Mouse (Mus musculus): ENCODE measurements at regions not wholly inside any gene's neighbourhood (a gene's known extent, or its start where the extent isn't known, plus 50 kb on each side); places are given as distances from the start of the nearest gene placed in this dataset.

DNA sequence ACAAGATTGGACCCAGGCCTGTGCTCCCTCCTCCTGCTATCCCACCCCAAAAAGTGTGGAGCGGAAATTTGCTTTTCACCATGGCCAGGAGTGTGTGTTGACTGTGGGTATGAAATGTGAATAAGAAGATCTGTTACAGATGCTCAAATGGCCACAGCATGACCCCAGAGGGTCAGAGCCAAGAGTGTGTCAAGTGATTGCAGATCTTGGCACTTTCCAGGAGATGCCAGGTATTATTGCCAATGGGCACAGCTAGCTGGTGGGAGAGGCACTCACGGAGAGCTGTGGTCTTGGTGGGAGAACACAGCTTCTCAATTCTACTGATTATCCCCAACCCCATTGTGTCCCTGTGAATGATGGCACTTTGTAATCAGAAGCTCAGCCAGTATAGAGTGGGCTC is 62.7 kb downstream of the Smim20 start:
- TF ChIP-seq CEBPB (IDR thresholded peaks at IDR 0.05; ENCODE audit: low read depth): no peak
- TF ChIP-seq MAX (IDR thresholded peaks at IDR 0.05): no peak
- no peak for TF ChIP-seq USF1 (IDR thresholded peaks at IDR 0.05; ENCODE audit: low read depth)
- no peak for TF ChIP-seq FOSL1 (IDR thresholded peaks at IDR 0.05; ENCODE audit: insufficient read depth, low read length, poor library complexity, severe bottlenecking)
- no peak for TF ChIP-seq MYOG (IDR thresholded peaks at IDR 0.05; ENCODE audit: control insufficient read depth, extremely low read depth, insufficient read length)
- no peak for TF ChIP-seq MYOD1 (IDR thresholded peaks at IDR 0.05; ENCODE audit: control insufficient read depth, insufficient read length, low read depth)
- TF ChIP-seq CTCF (IDR thresholded peaks at IDR 0.05; ENCODE audit: control insufficient read depth, insufficient read depth, insufficient read length): no peak
- H3K36me3 ChIP-seq (ENCODE audit: control insufficient read depth, insufficient read depth): no peaks in the 10 kb centered on the region

DNA sequence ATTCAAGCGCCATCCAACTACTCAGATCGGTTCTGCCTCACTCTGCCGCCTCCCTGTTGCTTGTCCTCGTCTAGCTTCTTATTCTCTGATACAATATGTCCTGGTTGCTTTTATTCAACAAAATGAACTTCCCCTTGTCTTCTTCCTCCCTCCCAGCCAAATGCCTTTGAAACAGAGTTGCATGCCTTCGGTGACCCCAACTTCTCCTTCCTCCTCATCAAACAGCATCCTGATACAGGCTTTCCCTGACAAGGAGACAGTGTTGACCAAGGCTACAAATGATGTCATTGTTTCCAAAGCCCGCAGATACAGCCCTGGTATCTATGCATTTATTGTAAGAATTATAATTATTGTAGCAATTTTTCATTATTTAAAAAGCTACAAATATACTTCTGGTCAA is 69.8 kb downstream of the Smim20 start:
- no peak overlapping the region for H3K4me3 ChIP-seq (ENCODE audit: insufficient read depth, poor library complexity, severe bottlenecking)
- TF ChIP-seq CEBPB (IDR thresholded peaks at IDR 0.05; ENCODE audit: low read depth): no peak
- no peak for TF ChIP-seq MYOD1 (IDR thresholded peaks at IDR 0.05; ENCODE audit: control insufficient read depth, insufficient read length, low read depth)
- no peak for TF ChIP-seq FOSL1 (IDR thresholded peaks at IDR 0.05; ENCODE audit: insufficient read depth, low read length, poor library complexity, severe bottlenecking)
- no peak for TF ChIP-seq MAX (IDR thresholded peaks at IDR 0.05)
- TF ChIP-seq USF1 (IDR thresholded peaks at IDR 0.05; ENCODE audit: low read depth): no peak
- no peak for TF ChIP-seq CTCF (IDR thresholded peaks at IDR 0.05; ENCODE audit: control insufficient read depth, insufficient read depth, insufficient read length)
- no peak for TF ChIP-seq MYOG (IDR thresholded peaks at IDR 0.05; ENCODE audit: control insufficient read depth, extremely low read depth, insufficient read length)

More for the DNA sequence above, 62.7 kb downstream of the Smim20 start:
- no peaks in the 10 kb centered on the region for H3K79me2 ChIP-seq (ENCODE audit: control insufficient read depth, insufficient read depth)
- peaks cover 27% of the 10 kb centered on the region for H3K27me3 ChIP-seq (ENCODE audit: control insufficient read depth, insufficient read depth, insufficient read length)
- H3K79me3 ChIP-seq (ENCODE audit: low read depth): no peaks in the 10 kb centered on the region
- H3ac ChIP-seq (ENCODE audit: control insufficient read depth, insufficient read length, low read depth): no peak overlapping the region
- H3K4me3 ChIP-seq (ENCODE audit: insufficient read depth, poor library complexity, severe bottlenecking): no peak overlapping the region

DNA sequence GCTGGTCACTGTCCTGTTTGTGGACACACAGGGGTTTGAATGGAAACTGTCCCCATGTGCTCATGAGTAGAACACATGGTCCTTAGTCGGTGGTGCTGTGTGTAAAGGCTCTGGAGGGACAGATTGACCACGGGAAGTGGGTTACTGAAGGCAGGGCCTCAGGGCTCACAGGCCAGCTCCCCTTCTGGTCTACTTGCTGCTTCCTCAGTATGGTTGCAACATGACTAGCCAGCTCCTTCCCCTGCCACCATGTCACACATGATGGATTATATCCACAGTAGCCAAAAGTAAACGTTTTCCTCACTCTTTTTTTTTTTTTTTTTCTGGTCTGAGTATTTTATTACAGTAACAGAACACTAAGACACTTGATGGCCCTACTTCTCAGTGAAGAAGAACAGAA is 70.9 kb downstream of the Smim20 start:
- no peaks in the 10 kb centered on the region for H3K79me2 ChIP-seq (ENCODE audit: control insufficient read depth, insufficient read depth)
- H3K79me3 ChIP-seq (ENCODE audit: low read depth): no peaks in the 10 kb centered on the region
- H3K27me3 ChIP-seq (ENCODE audit: control insufficient read depth, insufficient read depth, insufficient read length): peaks cover 8% of the 10 kb centered on the region
- TF ChIP-seq CTCF (IDR thresholded peaks at IDR 0.05; ENCODE audit: control insufficient read depth, insufficient read depth, insufficient read length): no peak
- TF ChIP-seq FOSL1 (IDR thresholded peaks at IDR 0.05; ENCODE audit: insufficient read depth, low read length, poor library complexity, severe bottlenecking): no peak
- no peak for TF ChIP-seq MAX (IDR thresholded peaks at IDR 0.05)
- TF ChIP-seq USF1 (IDR thresholded peaks at IDR 0.05; ENCODE audit: low read depth): no peak
- no peak for TF ChIP-seq MYOG (IDR thresholded peaks at IDR 0.05; ENCODE audit: control insufficient read depth, extremely low read depth, insufficient read length)
- no peak for TF ChIP-seq MYOD1 (IDR thresholded peaks at IDR 0.05; ENCODE audit: control insufficient read depth, insufficient read length, low read depth)
- TF ChIP-seq CEBPB (IDR thresholded peaks at IDR 0.05; ENCODE audit: low read depth): no peak
- no peak overlapping the region for H3ac ChIP-seq (ENCODE audit: control insufficient read depth, insufficient read length, low read depth)
- H3K36me3 ChIP-seq (ENCODE audit: control insufficient read depth, insufficient read depth): no peaks in the 10 kb centered on the region
- no peak overlapping the region for H3K4me3 ChIP-seq (ENCODE audit: insufficient read depth, poor library complexity, severe bottlenecking)

More for the DNA sequence above, 69.8 kb downstream of the Smim20 start:
- Histone ChIP-seq H3K79me2 (ENCODE audit: control insufficient read depth, insufficient read depth) (no peaks in the 10 kb centered on the region), H3K36me3 (ENCODE audit: control insufficient read depth, insufficient read depth) (no peaks in the 10 kb centered on the region), H3ac (ENCODE audit: control insufficient read depth, insufficient read length, low read depth) (no peak overlapping the region), H3K27me3 (ENCODE audit: control insufficient read depth, insufficient read depth, insufficient read length) (peaks cover 15% of the 10 kb centered on the region), H3K79me3 (ENCODE audit: low read depth) (no peaks in the 10 kb centered on the region)

DNA sequence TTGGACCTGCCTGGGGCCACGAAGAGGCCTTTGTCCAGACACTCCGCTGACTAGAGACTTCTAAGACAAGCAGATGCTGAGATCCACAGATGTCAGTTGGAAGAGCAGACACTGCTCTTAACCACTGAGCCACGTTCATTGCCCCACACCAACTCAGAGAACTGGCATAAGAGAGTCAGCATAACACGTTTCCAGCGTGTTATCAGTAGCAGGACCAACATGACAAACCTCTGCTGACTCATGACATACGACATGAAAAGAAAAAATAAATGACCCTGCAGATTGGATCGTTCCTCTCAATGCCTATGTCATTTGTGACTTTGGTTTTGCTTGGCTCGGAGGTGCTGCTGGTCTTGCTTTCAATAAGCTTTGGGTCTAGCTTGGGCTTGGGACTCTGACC is 78.3 kb downstream of the Smim20 start:
- no peaks in the 10 kb centered on the region for H3K27me3 ChIP-seq (ENCODE audit: control insufficient read depth, insufficient read depth, insufficient read length)
- H3K79me2 ChIP-seq (ENCODE audit: control insufficient read depth, insufficient read depth): no peaks in the 10 kb centered on the region
- no peaks in the 10 kb centered on the region for H3K36me3 ChIP-seq (ENCODE audit: control insufficient read depth, insufficient read depth)
- no peak overlapping the region for H3ac ChIP-seq (ENCODE audit: control insufficient read depth, insufficient read length, low read depth)
- TF ChIP-seq FOSL1 (IDR thresholded peaks at IDR 0.05; ENCODE audit: insufficient read depth, low read length, poor library complexity, severe bottlenecking) (no peak), CTCF (IDR thresholded peaks at IDR 0.05; ENCODE audit: control insufficient read depth, insufficient read depth, insufficient read length) (no peak)
- H3K79me3 ChIP-seq (ENCODE audit: low read depth): no peaks in the 10 kb centered on the region
- H3K4me3 ChIP-seq (ENCODE audit: insufficient read depth, poor library complexity, severe bottlenecking): no peak overlapping the region

DNA sequence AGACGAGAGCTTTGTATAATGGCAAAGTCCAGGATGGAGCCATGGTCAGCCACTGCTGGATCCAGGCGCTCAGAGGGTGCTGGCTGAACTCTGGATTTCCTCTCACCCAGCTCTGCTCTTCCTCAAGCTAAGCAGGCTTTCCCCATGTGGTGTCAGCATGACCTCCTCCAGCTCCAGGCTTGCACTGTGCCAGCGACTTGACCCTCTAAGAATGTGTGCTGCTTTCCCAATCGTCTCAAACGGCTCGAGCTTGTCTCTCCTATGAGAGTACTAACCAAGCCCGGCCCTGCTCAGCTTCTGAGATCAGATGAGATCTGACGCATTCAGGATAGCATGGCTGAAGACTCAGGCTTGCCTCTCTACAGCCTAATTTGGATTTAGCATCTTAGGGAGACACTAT is 79.1 kb downstream of the Smim20 start:
- Histone ChIP-seq H3K27me3 (ENCODE audit: control insufficient read depth, insufficient read depth, insufficient read length) (no peaks in the 10 kb centered on the region), H3K79me2 (ENCODE audit: control insufficient read depth, insufficient read depth) (no peaks in the 10 kb centered on the region), H3K4me3 (ENCODE audit: insufficient read depth, poor library complexity, severe bottlenecking) (no peak overlapping the region), H3ac (ENCODE audit: control insufficient read depth, insufficient read length, low read depth) (no peak overlapping the region), H3K79me3 (ENCODE audit: low read depth) (no peaks in the 10 kb centered on the region), H3K36me3 (ENCODE audit: control insufficient read depth, insufficient read depth) (no peaks in the 10 kb centered on the region)
- TF ChIP-seq CTCF (IDR thresholded peaks at IDR 0.05; ENCODE audit: control insufficient read depth, insufficient read depth, insufficient read length) (no peak), MYOG (IDR thresholded peaks at IDR 0.05; ENCODE audit: control insufficient read depth, extremely low read depth, insufficient read length) (no peak), MYOD1 (IDR thresholded peaks at IDR 0.05; ENCODE audit: control insufficient read depth, insufficient read length, low read depth) (no peak), USF1 (IDR thresholded peaks at IDR 0.05; ENCODE audit: low read depth) (no peak), MAX (IDR thresholded peaks at IDR 0.05) (no peak), CEBPB (IDR thresholded peaks at IDR 0.05; ENCODE audit: low read depth) (no peak), FOSL1 (IDR thresholded peaks at IDR 0.05; ENCODE audit: insufficient read depth, low read length, poor library complexity, severe bottlenecking) (no peak)

DNA sequence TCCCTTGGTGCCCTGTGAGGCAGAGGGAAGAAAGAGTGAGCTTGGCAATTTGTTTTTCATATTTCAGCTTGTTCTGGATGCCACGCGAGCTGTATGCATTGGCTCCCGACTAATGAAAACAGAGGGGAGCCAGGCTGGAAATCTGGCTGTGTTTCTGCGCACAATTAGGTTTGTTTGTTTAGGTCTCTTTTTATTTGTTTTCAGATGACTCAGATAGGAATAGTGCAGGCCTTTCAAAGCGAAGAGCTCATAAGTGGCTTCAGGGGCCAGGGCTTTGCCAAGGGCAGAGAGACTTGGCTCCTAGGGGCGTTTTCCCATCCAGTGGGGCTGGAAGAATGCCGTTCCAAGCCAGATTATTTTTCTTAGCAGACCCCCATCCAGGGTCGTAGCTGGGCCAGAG is 79.9 kb downstream of the Smim20 start:
- Histone ChIP-seq H3ac (ENCODE audit: control insufficient read depth, insufficient read length, low read depth) (no peak overlapping the region), H3K4me3 (ENCODE audit: insufficient read depth, poor library complexity, severe bottlenecking) (no peak overlapping the region), H3K36me3 (ENCODE audit: control insufficient read depth, insufficient read depth) (no peaks in the 10 kb centered on the region), H3K27me3 (ENCODE audit: control insufficient read depth, insufficient read depth, insufficient read length) (no peaks in the 10 kb centered on the region), H3K79me3 (ENCODE audit: low read depth) (no peaks in the 10 kb centered on the region), H3K79me2 (ENCODE audit: control insufficient read depth, insufficient read depth) (no peaks in the 10 kb centered on the region)
- TF ChIP-seq MYOD1 (IDR thresholded peaks at IDR 0.05; ENCODE audit: control insufficient read depth, insufficient read length, low read depth) (no peak), CEBPB (IDR thresholded peaks at IDR 0.05; ENCODE audit: low read depth) (no peak), CTCF (IDR thresholded peaks at IDR 0.05; ENCODE audit: control insufficient read depth, insufficient read depth, insufficient read length) (no peak), MYOG (IDR thresholded peaks at IDR 0.05; ENCODE audit: control insufficient read depth, extremely low read depth, insufficient read length) (no peak), FOSL1 (IDR thresholded peaks at IDR 0.05; ENCODE audit: insufficient read depth, low read length, poor library complexity, severe bottlenecking) (no peak), USF1 (IDR thresholded peaks at IDR 0.05; ENCODE audit: low read depth) (no peak), MAX (IDR thresholded peaks at IDR 0.05) (no peak)

Measured in C2C12 (cell line).